Mouse (Mus musculus) heart, embryonic 16.5 days (tissue): ENCODE measurements around the gene Plxnd1. TPM values are rescaled to one million over a fixed set of nuclear protein-coding genes. Genes with fewer than 3 reads are reported as not detected.

Experiments used
- ATAC-seq: fragments of 200-750 bp; cut with Nextera tagmentation; replicated peaks from 2 replicates; pipeline ENCODE4 v1.8.0; 2017; ENCODE audit warnings: moderate number of reproducible peaks; ENCODE audit not compliant: insufficient read depth, low FRiP score; ENCODE audit errors: extremely low read depth
- H3K27ac ChIP-seq: fragments of 300-500 bp; sonication (generic); 2 replicates; pipeline ENCODE4 v1.5.1; 2014; ENCODE audit warnings: mild to moderate bottlenecking, low read length, control low read depth, moderate library complexity
- H3K27me3 ChIP-seq: fragments of 300-500 bp; sonication (generic); 2 replicates; pipeline ENCODE4 v1.6.1; 2014; ENCODE audit warnings: low read length, mixed read lengths; ENCODE audit not compliant: control insufficient read depth, insufficient read depth
- H3K36me3 ChIP-seq: fragments of 300-500 bp; sonication (generic); 2 replicates; pipeline ENCODE4 v1.6.1; 2014; ENCODE audit not compliant: control insufficient read depth, insufficient read depth
- H3K4me1 ChIP-seq: fragments of 300-500 bp; sonication (generic); 2 replicates; pipeline ENCODE4 v1.6.1; 2014; ENCODE audit warnings: low read length, mixed read lengths; ENCODE audit not compliant: control insufficient read depth, insufficient read depth
- H3K4me2 ChIP-seq: fragments of 300-500 bp; sonication (generic); 2 replicates; pipeline ENCODE4 v1.6.1; 2014; ENCODE audit warnings: low read depth, mild to moderate bottlenecking, control low read depth, low read length
- H3K4me3 ChIP-seq: fragments of 300-500 bp; sonication (generic); 2 replicates; pipeline ENCODE4 v1.5.1; 2014; ENCODE audit warnings: mild to moderate bottlenecking, control low read depth, low read length
- H3K9ac ChIP-seq: fragments of 300-500 bp; sonication (generic); 2 replicates; pipeline ENCODE4 v1.6.1; 2014; ENCODE audit warnings: low read length, control low read depth
- H3K9me3 ChIP-seq: fragments of 300-500 bp; sonication (generic); replicated peaks from 2 replicates; pipeline ENCODE4 v1.6.1; 2016; ENCODE audit warnings: low read length; ENCODE audit not compliant: control insufficient read depth
- WGBS: fragments of 180-500 bp; shearing (Covaris S2); extraction: QIAGEN DNeasy Blood & Tissue Kit; methylation state at CpG from one replicate; pipeline ENCODE4 v1.1.7; 2014; 5-methylcytosine and 5-hydroxymethylcytosine counted together
- polyA plus RNA-seq: library from polyadenylated mRNA; unstranded; fragments of >200 nt; fragmentation: Nextera tagmentation; extraction: Ambion mirVana; gene quantifications from 2 replicates; pipeline ENCODE4 v1.2.1, GENCODE M21; 2015

Plxnd1 gene
- polyA plus RNA-seq, 1 experiment from 2014 or later = 46.0 TPM

GRCm38 (mm10) chr6:115978596-115978995, 16.2 kb downstream of the Plxnd1 start:
- no peak overlapping the region for H3K27ac ChIP-seq
- no peaks in the 10 kb centered on the region for H3K9me3 ChIP-seq
- 73% methylated on average over 8 of the region's 8 CpGs for WGBS
- H3K4me1 ChIP-seq = peaks cover 6% of the 10 kb centered on the region
- H3K4me3 ChIP-seq = no peak overlapping the region
- H3K36me3 ChIP-seq = no peaks in the 10 kb centered on the region
- H3K9ac ChIP-seq = no peak overlapping the region
- no peak overlapping the region for H3K4me2 ChIP-seq
- no peaks in the 10 kb centered on the region for H3K27me3 ChIP-seq
- no peak for ATAC-seq

- Histone ChIP-seq H3K27ac (no peak overlapping the region), H3K4me2 (no peak overlapping the region), H3K27me3 (no peaks in the 10 kb centered on the region), H3K4me1 (peaks cover 3% of the 10 kb centered on the region; the same call in 1 of the 2 replicates), H3K4me3 (no peak overlapping the region), H3K36me3 (no peaks in the 10 kb centered on the region), H3K9ac (no peak overlapping the region), H3K9me3 (no peaks in the 10 kb centered on the region)
- no peak for ATAC-seq
- 75% methylated on average over 15 of the region's 15 CpGs for WGBS
These were observed 17.0 kb downstream of the Plxnd1 start for GRCm38 (mm10) chr6:115977810-115978209.

- no peak for ATAC-seq
- Histone ChIP-seq H3K4me2 (no peak overlapping the region), H3K9ac (no peak overlapping the region), H3K27ac (no peak overlapping the region), H3K36me3 (no peaks in the 10 kb centered on the region), H3K4me1 (peaks cover 22% of the 10 kb centered on the region), H3K9me3 (no peaks in the 10 kb centered on the region), H3K4me3 (no peak overlapping the region), H3K27me3 (no peaks in the 10 kb centered on the region)
- WGBS = 82% methylated on average over 8 of the region's 8 CpGs
These were observed 19.2 kb downstream of the Plxnd1 start for GRCm38 (mm10) chr6:115975606-115976005.

- H3K4me1 ChIP-seq = peaks cover 25% of the 10 kb centered on the region
- 68% methylated on average over 16 of the region's 16 CpGs for WGBS
These were observed 20.7 kb downstream of the Plxnd1 start for GRCm38 (mm10) chr6:115973881-115974662.

GRCm38 (mm10) chr6:115973139-115973875, 21.5 kb downstream of the Plxnd1 start:
- Histone ChIP-seq H3K4me1 (peaks cover 27% of the 10 kb centered on the region), H3K27ac (no peak overlapping the region; the same call in 1 of the 2 replicates), H3K4me3 (no peak overlapping the region), H3K4me2 (no peak overlapping the region), H3K9ac (no peak overlapping the region), H3K9me3 (no peaks in the 10 kb centered on the region), H3K36me3 (no peaks in the 10 kb centered on the region), H3K27me3 (no peaks in the 10 kb centered on the region)
- 83% methylated on average over 15 of the region's 15 CpGs for WGBS
- ATAC-seq = no peak

More at GRCm38 (mm10) chr6:115973881-115974662, 20.7 kb downstream of the Plxnd1 start:
- no peak overlapping the region for H3K27ac ChIP-seq
- no peaks in the 10 kb centered on the region for H3K27me3 ChIP-seq
- H3K36me3 ChIP-seq = no peaks in the 10 kb centered on the region
- no peak overlapping the region for H3K4me3 ChIP-seq
- H3K9ac ChIP-seq = no peak overlapping the region
- H3K9me3 ChIP-seq = no peaks in the 10 kb centered on the region
- no peak for ATAC-seq
- H3K4me2 ChIP-seq = no peak overlapping the region

GRCm38 (mm10) chr6:115972083-115972764, 22.6 kb downstream of the Plxnd1 start:
- Histone ChIP-seq H3K9ac (no peak overlapping the region), H3K4me2 (no peak overlapping the region), H3K27me3 (no peaks in the 10 kb centered on the region), H3K4me3 (no peak overlapping the region), H3K4me1 (peaks cover 27% of the 10 kb centered on the region), H3K27ac (no peak overlapping the region; the same call in 1 of the 2 replicates), H3K36me3 (no peaks in the 10 kb centered on the region), H3K9me3 (no peaks in the 10 kb centered on the region)
- 67% methylated on average over 7 of the region's 7 CpGs for WGBS
- no peak for ATAC-seq

- H3K4me1 ChIP-seq = peaks cover 27% of the 10 kb centered on the region
- 0 out of 2 replicates have a peak overlapping the region, but pooled peaks have one; percentile 3 for H3K9ac ChIP-seq
- WGBS = 37% methylated on average over 13 of the region's 13 CpGs
- H3K4me2 ChIP-seq = no peak overlapping the region
- ATAC-seq = 0 out of 2 replicates have a peak, but pooled peaks have one; percentile 11
- H3K4me3 ChIP-seq = no peak overlapping the region
- H3K27ac ChIP-seq = peak overlapping the region; percentile 55
- no peaks in the 10 kb centered on the region for H3K27me3 ChIP-seq
- H3K9me3 ChIP-seq = no peaks in the 10 kb centered on the region
- no peaks in the 10 kb centered on the region for H3K36me3 ChIP-seq
These were observed 23.3 kb downstream of the Plxnd1 start for GRCm38 (mm10) chr6:115971273-115972060.

GRCm38 (mm10) chr6:115969952-115970351, 24.9 kb downstream of the Plxnd1 start:
- Histone ChIP-seq H3K4me2 (no peak overlapping the region), H3K4me3 (no peak overlapping the region), H3K27ac (no peak overlapping the region), H3K4me1 (peaks cover 27% of the 10 kb centered on the region), H3K27me3 (no peaks in the 10 kb centered on the region), H3K36me3 (no peaks in the 10 kb centered on the region), H3K9me3 (no peaks in the 10 kb centered on the region), H3K9ac (peak overlapping the region; percentile 11; the same call in 1 of the 2 replicates)
- 75% methylated on average over 4 of the region's 6 CpGs for WGBS
- ATAC-seq = no peak
